Mouse (Mus musculus): ENCODE results near the gene Disp3. TPM values are rescaled to one million over a fixed set of nuclear protein-coding genes. Genes with fewer than 3 reads are reported as not detected.

The Disp3 gene
- polyA plus RNA-seq, 1 experiment from 2014 or later: 6.5 TPM

- no peak for ATAC-seq
- WGBS: 1% methylated on average over 20 of the region's 20 CpGs
- Histone ChIP-seq H3K9me3 (replicated peaks) (no peaks in the 10 kb centered on the region), H3K4me3 (peak overlapping the region; percentile 61), H3K36me3 (ENCODE audit: poor library complexity, severe bottlenecking) (no peaks in the 10 kb centered on the region), H3K4me1 (peaks cover 68% of the 10 kb centered on the region), H3K27ac (peak overlapping the region; percentile 65), H3K9ac (peak overlapping the region; percentile 86), H3K4me2 (peak overlapping the region; percentile 89), H3K27me3 (peaks cover 20% of the 10 kb centered on the region)
These were observed 724 bp downstream of the Disp3 start for GRCm38 (mm10) chr4:148287041-148287440.

DNA sequence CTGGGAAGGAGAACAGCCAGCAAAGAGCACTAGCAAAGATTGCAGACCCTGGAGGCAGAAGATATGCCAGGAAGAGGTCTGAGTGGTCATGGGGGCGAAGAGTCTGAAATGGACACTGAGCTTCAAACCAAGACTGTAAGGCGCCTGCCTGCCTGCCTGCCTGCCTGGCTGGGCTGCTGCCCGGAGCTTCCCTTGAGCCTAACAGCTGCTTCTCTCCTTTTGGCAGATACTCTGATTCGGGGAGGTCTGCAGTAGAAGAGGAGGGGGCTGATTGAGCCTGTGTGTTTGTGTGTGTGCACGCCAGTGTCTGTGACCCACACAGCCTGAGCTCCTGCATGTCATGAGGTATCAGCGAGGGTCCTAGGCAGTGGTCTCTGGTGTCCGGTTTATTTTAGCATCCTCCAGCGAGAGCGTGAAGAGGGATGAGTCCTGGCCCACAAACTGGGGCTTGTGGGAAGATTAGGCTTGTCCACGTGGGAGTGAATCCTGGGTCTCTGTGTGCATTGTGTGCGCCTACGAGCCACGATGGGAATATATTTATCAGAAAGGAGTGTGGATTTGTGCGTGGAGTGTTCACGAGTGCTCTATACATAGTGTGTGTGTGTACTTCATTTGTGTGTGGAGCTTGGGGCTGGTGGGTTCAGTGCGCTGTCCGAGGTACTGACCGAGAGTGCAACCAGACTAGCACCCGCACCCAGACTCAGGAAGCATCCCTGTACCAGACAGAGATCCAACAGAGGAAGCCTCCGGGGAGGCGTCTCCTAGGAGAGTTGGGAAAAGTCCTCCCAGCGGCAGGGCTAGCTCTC is 1.3 kb downstream of the Disp3 start:
- H3K27me3 ChIP-seq: peaks cover 20% of the 10 kb centered on the region
- peak overlapping the region; percentile 89 for H3K4me2 ChIP-seq
- no peak for ATAC-seq
- no peaks in the 10 kb centered on the region for H3K9me3 ChIP-seq (replicated peaks)
- H3K36me3 ChIP-seq (ENCODE audit: poor library complexity, severe bottlenecking): no peaks in the 10 kb centered on the region
- H3K4me3 ChIP-seq: peak overlapping the region; percentile 61
- H3K9ac ChIP-seq: peak overlapping the region; percentile 86
- peaks cover 62% of the 10 kb centered on the region for H3K4me1 ChIP-seq
- H3K27ac ChIP-seq: no peak overlapping the region; the same call in 1 of the 2 replicates
- 14% methylated on average over 22 of the region's 22 CpGs for WGBS

DNA sequence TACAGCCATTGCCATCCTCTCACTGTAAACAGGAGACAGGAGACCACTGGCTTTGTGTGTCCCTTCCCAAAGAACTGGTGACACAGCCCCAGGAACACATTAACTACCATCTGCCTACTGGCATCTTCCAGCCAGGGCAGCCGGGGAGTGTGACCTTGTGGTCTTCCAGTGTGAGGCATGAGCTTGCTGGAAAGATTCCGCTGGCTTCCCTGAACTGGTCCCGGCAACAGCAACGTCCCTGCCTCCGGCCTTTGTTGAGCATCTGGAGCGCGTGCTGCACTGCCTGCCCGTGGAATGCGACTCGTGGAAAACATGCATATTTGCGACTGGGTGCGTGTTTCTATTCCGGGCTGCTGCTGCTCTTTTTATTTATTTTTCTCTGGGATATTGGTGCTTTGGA is 3.5 kb downstream of the Disp3 start:
- Histone ChIP-seq H3K4me3 (peak overlapping the region; percentile 20), H3K36me3 (ENCODE audit: poor library complexity, severe bottlenecking) (no peaks in the 10 kb centered on the region), H3K9me3 (replicated peaks) (no peaks in the 10 kb centered on the region), H3K9ac (peak overlapping the region; percentile 35), H3K4me2 (peak overlapping the region; percentile 89), H3K27ac (no peak overlapping the region), H3K4me1 (peaks cover 44% of the 10 kb centered on the region), H3K27me3 (peaks cover 22% of the 10 kb centered on the region)
- WGBS: 42% methylated on average over 13 of the region's 13 CpGs
- ATAC-seq: no peak

GRCm38 (mm10) chr4:148276816-148277491 is 10.8 kb downstream of the Disp3 start:
- Histone ChIP-seq H3K36me3 (ENCODE audit: poor library complexity, severe bottlenecking) (no peaks in the 10 kb centered on the region), H3K4me3 (no peak overlapping the region), H3K9me3 (replicated peaks) (no peaks in the 10 kb centered on the region), H3K27ac (no peak overlapping the region), H3K4me1 (peaks cover 36% of the 10 kb centered on the region), H3K4me2 (no peak overlapping the region), H3K27me3 (peaks cover 26% of the 10 kb centered on the region), H3K9ac (peak overlapping the region; percentile 34; the same call in 1 of the 2 replicates)
- WGBS: 9% methylated on average over 4 of the region's 4 CpGs
- no peak for ATAC-seq

- no peak overlapping the region for H3K9ac ChIP-seq
- H3K27me3 ChIP-seq: peaks cover 49% of the 10 kb centered on the region
- WGBS: 62% methylated on average over 3 of the region's 3 CpGs
These were observed 13.1 kb downstream of the Disp3 start for GRCm38 (mm10) chr4:148274671-148275070.

GRCm38 (mm10) chr4:148273229-148273628 is 14.5 kb downstream of the Disp3 start:
- Histone ChIP-seq H3K4me2 (no peak overlapping the region), H3K27ac (no peak overlapping the region), H3K4me3 (no peak overlapping the region), H3K36me3 (ENCODE audit: poor library complexity, severe bottlenecking) (peaks cover 21% of the 10 kb centered on the region), H3K27me3 (peaks cover 49% of the 10 kb centered on the region), H3K9me3 (replicated peaks) (no peaks in the 10 kb centered on the region), H3K4me1 (peaks cover 45% of the 10 kb centered on the region), H3K9ac (no peak overlapping the region; the same call in 1 of the 2 replicates)
- 2% methylated on average over 2 of the region's 2 CpGs for WGBS
- ATAC-seq: peak; percentile 42; the same call in 1 of the 2 replicates

More at GRCm38 (mm10) chr4:148274671-148275070, 13.1 kb downstream of the Disp3 start:
- Histone ChIP-seq H3K4me2 (no peak overlapping the region), H3K9me3 (replicated peaks) (no peaks in the 10 kb centered on the region), H3K4me1 (peaks cover 45% of the 10 kb centered on the region), H3K4me3 (no peak overlapping the region), H3K36me3 (ENCODE audit: poor library complexity, severe bottlenecking) (peaks cover 10% of the 10 kb centered on the region), H3K27ac (no peak overlapping the region)
- no peak for ATAC-seq

GRCm38 (mm10) chr4:148271656-148272055 is 16.1 kb downstream of the Disp3 start:
- H3K27me3 ChIP-seq: peaks cover 49% of the 10 kb centered on the region

DNA sequence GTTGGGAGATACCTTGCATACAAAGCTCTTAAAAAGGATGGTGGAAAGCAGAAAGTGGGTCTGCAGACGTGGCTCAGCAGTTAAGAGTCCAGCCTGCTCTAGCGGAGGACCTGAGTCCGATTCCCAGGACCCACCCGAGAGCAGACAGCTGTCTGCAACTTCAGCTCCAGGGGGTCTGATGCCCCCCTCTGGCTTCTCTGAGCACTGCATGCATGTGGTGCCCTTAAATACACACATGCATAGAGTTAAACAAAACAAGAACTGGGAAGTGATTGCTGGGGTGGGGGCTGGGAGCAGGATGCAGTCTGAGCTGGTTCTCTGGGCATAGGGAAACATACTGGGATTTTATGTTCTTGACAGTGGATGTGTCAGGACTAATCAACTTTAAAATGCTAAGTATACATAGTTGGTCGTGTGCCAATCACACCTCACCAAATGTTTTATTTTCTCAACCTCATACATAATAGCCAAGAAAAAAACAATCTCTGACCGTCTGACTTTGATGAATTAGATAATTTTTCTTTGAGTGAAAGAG is 20.7 kb downstream of the Disp3 start:
- WGBS: 82% methylated on average over 6 of the region's 6 CpGs
- no peak overlapping the region for H3K4me3 ChIP-seq
- H3K9ac ChIP-seq: no peak overlapping the region
- H3K36me3 ChIP-seq (ENCODE audit: poor library complexity, severe bottlenecking): peaks cover 41% of the 10 kb centered on the region
- H3K27ac ChIP-seq: no peak overlapping the region
- no peak overlapping the region for H3K4me2 ChIP-seq
- H3K9me3 ChIP-seq (replicated peaks): no peaks in the 10 kb centered on the region
- H3K27me3 ChIP-seq: peaks cover 27% of the 10 kb centered on the region
- H3K4me1 ChIP-seq: peaks cover 10% of the 10 kb centered on the region
- ATAC-seq: no peak; the same call in 1 of the 2 replicates

More at GRCm38 (mm10) chr4:148271656-148272055, 16.1 kb downstream of the Disp3 start:
- H3K4me1 ChIP-seq: peaks cover 35% of the 10 kb centered on the region
- no peak overlapping the region for H3K27ac ChIP-seq
- H3K9me3 ChIP-seq (replicated peaks): no peaks in the 10 kb centered on the region
- peak overlapping the region; percentile 21 for H3K4me3 ChIP-seq
- no peak overlapping the region for H3K9ac ChIP-seq
- 3% methylated on average over 39 of the region's 39 CpGs for WGBS
- H3K4me2 ChIP-seq: peak overlapping the region; percentile 44
- peaks cover 30% of the 10 kb centered on the region for H3K36me3 ChIP-seq (ENCODE audit: poor library complexity, severe bottlenecking)
- peak; percentile 51; the same call in 1 of the 2 replicates for ATAC-seq

DNA sequence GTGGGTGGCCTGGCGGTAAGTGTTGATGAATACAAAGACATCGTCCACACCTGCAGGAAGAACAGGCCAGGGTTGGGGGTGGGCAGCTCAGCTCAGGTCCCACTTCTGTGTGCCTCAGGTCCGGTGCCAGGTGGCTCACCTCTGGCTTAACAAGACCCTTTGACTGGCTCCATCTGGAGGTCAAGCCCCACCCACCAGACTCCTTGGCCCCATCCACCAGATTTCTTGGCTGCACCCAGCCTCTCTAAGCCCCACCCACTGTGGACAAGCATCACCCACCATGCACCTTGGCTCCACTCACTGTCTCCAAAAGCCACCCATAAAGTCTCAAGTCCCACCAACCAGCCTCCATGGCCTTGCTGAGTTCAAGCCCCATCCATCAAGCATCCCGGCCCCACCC is 27.8 kb downstream of the Disp3 start:
- no peaks in the 10 kb centered on the region for H3K4me1 ChIP-seq
- H3K27me3 ChIP-seq: peaks cover 7% of the 10 kb centered on the region; the same call in 1 of the 2 replicates
- no peak overlapping the region for H3K9ac ChIP-seq
- H3K36me3 ChIP-seq (ENCODE audit: poor library complexity, severe bottlenecking): peaks cover 49% of the 10 kb centered on the region
- H3K9me3 ChIP-seq (replicated peaks): no peaks in the 10 kb centered on the region
- WGBS: 98% methylated on average over 4 of the region's 4 CpGs
- H3K4me2 ChIP-seq: no peak overlapping the region
- ATAC-seq: no peak
- no peak overlapping the region for H3K27ac ChIP-seq
- no peak overlapping the region for H3K4me3 ChIP-seq

GRCm38 (mm10) chr4:148249341-148249740 is 38.4 kb downstream of the Disp3 start:
- no peak overlapping the region for H3K4me3 ChIP-seq
- no peaks in the 10 kb centered on the region for H3K4me1 ChIP-seq
- H3K4me2 ChIP-seq: no peak overlapping the region
- WGBS: 48% methylated on average over 10 of the region's 10 CpGs
- no peak overlapping the region for H3K27ac ChIP-seq
- H3K36me3 ChIP-seq (ENCODE audit: poor library complexity, severe bottlenecking): peaks cover 66% of the 10 kb centered on the region
- H3K27me3 ChIP-seq: no peaks in the 10 kb centered on the region
- ATAC-seq: no peak
- H3K9me3 ChIP-seq (replicated peaks): 0 out of 2 replicates have a peak, but pooled peaks cover 11% of the 10 kb centered on the region
- H3K9ac ChIP-seq: no peak overlapping the region

GRCm38 (mm10) chr4:148240387-148240786 is 47.4 kb downstream of the Disp3 start:
- Histone ChIP-seq H3K4me1 (peaks cover 37% of the 10 kb centered on the region), H3K4me2 (no peak overlapping the region), H3K27ac (peak overlapping the region; percentile 70), H3K9ac (no peak overlapping the region), H3K36me3 (ENCODE audit: poor library complexity, severe bottlenecking) (peaks cover 36% of the 10 kb centered on the region), H3K9me3 (replicated peaks) (0 out of 2 replicates have a peak, but pooled peaks cover 5% of the 10 kb centered on the region), H3K27me3 (no peaks in the 10 kb centered on the region), H3K4me3 (no peak overlapping the region)
- ATAC-seq: peak; percentile 28
- 68% methylated on average over 9 of the region's 9 CpGs for WGBS

Data from forebrain, embryonic 13.5 days (tissue).